Mouse (Mus musculus) right cerebral cortex, postnatal 36 days (tissue): ENCODE data around the gene Acvrl1.

ENCODE experiments used
- DNase-seq, 2 experiments: peaks; one replicate each; pipeline ENCODE4 v3.0.0; 2022; ENCODE audit warnings: low spot score in 2 of 2, mixed read lengths in 1 of 2

Gene Acvrl1

DNA sequence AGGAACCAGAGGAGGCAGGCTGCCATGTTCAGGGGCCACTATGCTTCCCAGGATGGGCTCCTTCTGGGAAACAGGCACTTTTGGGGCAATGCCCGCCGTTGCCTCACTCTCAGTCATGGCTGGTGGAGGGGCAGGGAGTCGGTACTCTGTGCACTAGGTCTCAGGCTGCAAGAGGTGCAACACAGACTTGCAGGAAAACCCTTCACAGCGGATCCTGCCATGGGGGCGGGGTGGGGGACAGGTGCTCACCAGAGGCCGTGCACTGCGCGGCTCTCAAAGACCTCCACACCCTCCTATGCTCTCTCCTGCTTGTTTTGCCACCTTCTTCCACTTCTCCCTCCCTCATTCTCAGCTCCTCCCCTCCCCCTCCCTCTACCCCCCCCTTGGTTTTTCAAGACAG, 14.3 kb downstream of the Acvrl1 start:
- DNase-seq = no peak

DNA sequence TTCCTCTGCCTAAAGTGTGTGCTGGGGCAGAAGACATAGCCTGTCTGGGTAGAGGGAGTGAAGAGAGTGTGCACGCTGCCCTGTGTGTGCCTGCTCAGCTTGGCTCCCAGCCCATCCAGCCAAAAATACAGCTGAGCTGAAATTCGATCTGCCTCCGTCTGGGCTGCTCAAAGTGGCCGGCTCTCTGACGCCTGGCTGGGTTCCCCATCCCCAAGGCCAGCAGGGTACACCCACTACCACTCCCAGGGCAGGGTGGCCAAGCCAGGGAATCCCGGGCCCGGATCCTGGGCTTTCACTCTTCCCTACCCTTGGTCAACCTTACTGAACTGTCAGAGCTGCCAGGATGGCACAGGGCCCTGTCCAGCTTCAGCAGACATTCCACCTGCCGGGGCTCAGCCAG, 15.2 kb downstream of the Acvrl1 start:
- DNase-seq = no peak

DNA sequence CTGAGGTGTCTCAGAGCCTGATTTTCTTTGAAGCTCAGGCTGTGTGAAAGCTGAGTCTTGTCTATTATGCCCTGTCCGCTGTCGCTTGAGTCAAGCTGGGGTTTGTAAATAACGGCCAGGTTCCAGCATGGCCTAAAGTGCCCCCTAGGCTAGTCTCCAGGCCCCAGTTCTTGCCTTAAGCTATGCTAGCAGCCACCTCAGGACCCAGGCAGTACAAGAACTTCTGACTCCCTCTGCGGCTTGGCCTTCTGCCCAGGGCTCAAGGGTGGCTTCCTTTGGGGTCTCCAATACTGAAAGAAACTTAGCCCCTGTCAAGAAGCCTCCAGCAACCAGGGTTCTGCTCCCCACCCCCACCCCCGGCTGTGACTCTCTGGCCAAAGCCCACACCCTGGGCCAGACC, 15.9 kb downstream of the Acvrl1 start:
- no peak for DNase-seq

DNA sequence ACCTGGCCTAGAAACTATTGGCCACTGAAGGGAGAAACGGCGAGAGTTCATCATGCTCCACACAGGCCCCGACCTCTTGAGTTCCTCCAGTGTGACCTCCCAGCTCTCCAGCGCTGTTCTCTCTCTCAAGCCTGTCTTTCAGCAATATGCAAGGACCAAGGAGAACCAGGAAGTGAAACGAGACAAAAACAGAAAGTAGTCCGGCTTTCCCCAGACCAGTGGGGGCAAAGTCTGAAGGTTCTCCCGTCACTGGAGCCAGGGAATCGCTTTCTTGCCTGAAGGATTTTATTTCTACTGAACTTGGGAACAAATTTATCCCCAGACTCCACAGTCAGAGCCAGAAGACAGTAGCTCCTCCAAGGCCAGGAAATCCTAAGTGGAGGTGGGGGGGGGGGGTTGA, 16.5 kb downstream of the Acvrl1 start:
- DNase-seq = no peak

DNA sequence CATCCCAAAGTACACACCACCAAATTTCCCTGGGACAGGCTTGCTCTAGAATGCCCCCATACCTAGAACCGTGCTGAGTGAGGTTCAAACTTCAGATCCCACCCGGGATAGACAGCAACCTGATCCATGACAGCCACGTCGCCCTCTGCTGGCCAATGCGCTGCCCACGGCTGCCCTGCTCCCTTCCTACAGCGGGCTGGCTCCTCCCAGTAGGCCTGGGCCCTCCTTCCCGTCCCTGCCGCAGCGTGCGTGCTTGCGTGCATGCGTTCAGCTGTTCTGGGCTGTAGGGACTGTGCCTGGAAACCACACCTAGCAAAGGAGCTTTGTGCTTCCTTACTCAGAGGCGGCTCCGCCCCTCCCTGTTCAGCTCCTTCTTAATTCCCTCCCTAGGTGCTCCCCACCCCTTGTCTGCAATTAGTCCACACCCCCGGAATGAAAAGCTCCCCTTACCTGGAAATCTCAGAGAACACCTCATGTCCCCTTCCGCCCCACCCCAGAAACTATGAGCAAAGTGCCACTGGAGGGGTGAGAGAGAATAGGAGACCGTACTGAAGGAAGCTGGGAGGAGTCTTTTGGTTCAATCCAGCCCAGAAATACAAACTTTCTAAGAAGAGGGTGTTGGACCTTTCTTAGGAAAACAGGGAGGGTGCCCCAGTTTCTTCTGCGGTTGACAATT, 17.2 kb downstream of the Acvrl1 start:
- DNase-seq = peak; percentile 92 to 93

DNA sequence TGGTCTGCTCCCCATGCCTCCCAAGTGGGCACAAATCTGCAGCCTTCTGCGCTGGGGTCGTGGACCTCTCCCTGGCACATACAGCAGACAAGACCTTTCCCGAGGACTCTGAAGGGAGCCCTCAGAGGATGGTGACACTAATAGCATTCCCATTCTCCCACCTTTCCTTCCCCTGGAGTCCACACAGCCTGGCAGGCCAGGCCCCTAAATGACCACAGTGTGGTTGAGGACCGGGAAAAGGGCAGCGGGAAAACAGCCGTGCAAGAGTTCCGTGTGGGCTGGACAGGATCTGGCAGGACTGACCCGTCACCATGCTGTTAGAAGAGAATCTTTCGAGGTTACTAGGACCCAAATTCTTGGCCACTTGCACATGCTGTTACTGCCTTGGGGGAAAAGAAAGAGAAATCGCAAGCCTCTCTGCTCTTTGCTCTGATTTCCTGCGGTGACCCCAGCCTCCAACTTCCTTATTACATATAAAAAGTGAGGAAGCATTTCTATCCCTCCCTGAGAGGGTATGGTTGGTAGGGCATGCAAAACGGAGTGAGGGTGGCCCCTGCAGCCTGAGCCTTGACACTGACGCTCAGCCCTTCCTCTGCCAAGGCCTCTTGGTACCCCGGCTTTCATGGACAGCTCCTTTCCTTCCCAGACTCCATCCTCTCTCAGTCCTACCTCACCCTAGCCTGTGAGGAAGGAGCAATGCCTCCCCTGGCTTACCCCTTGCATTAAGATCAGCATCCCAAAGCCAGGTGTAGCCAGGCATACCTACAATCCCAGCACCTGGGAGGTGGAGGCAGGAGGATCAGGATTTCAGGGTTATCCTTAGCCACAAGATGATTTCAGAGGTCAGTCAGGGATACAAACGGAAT, 18.0 kb downstream of the Acvrl1 start:
- DNase-seq = no peak

DNA sequence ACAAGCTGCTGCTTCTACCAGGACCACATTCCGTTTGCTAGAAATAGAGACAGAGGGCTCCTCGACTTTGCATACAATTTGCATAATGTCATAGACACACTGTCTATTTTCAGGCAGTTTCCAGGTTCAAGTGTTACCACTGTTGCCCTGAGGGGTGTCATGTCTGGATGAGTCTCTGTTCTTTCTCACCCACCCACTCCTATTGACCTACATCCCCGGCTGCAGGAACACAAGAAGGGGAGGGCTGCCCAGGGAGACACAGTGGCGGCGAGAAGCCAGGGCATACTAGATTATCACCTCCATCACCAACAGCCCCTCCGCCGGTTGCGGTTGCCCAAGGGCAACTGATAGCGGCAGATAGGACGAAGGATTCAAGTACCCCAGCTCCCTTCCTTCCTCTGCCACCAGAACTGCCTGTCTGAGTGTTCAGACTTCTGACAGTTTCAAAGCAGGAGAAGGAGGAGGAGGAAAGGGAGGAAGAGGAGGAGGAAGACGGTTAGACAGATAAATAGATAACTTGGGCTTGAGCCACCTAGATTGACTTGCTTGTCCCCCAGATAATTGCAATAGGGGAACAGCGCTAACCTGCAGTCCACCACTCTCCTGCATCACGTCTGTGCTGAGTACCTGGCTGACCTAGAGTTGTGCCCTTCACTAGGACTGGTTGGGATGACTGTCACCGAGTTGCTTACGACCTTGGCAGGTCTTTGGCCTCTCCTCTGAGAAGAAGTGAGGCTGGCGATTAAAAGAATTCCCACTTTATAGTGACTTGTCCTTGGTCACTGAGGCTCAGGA, 19.0 kb downstream of the Acvrl1 start:
- no peak for DNase-seq

DNA sequence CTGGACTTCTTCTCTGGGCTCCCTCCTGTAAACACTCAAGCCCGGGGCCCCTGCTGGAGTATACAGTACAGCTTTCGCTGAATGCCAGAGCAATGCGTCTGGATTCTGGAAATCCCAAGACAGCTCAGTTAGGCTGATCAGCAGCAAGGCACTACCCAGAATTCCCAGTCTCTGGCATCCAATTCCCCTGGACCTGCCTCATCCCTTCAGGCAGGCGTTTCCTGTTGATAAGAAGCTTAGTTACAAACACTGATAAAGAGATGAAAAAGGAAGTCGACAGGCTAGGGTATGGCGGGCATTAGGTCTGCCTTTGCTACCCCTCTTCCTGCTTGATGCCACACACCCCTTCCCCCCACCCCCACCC, 19.6 kb downstream of the Acvrl1 start:
- no peak for DNase-seq

DNA sequence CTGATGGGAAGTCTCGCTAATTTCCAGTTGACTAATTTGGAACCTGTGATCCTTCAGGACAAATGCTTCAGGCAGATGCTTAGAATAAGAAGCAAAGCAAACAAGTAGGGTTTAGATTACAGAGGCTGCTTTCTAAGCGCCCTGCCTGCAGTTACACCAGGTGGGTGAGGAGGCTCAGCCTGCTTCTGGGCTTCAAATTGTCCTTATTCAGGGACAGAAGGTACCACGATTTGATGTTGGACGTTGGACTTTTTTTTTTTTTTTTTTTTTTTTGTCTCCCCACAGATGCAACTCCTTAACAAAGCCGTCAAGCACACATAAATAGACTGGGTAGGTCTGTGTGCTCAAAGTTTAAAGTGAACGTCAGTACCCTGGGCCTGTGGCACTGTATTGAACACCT, 20.3 kb downstream of the Acvrl1 start:
- no peak for DNase-seq

DNA sequence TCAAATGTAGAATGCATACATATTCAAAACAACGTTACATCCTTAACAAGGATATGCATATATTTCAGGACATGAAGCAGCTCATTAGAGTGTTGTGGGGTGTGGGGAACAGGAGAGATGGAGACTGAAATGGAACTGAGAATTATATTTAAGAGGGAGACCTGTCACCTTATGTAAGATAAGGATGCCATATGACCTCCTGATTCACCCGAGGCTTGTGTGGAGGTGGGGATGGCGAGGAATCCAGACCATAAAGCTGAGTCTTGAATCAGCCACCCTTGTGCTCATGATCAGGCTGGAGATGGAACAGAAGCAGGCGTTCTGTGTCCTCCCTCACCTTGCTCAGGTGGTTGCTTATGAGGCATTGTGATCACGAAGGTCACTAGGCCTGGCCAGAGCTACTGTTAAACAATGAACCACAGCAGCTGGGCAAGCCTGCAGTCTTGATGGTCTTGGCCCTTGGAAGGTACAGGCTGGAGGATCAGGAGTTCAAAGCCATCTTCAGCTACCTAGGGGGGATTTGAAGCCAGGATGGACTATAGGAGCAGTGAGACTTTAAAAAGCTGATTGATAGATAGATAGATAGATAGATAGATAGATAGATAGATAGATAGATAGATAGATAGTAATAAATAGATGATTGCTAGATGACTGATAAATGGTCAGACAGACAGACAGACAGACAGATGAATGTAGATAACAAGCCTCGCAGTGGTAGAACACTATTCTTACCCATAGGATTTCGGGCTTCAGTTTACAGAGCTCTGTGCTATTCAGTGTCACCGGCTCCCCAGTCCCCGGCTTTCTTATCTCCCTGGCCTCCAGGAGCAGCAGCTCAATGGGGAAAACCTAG, 23.3 kb downstream of the Acvrl1 start:
- DNase-seq = no peak

DNA sequence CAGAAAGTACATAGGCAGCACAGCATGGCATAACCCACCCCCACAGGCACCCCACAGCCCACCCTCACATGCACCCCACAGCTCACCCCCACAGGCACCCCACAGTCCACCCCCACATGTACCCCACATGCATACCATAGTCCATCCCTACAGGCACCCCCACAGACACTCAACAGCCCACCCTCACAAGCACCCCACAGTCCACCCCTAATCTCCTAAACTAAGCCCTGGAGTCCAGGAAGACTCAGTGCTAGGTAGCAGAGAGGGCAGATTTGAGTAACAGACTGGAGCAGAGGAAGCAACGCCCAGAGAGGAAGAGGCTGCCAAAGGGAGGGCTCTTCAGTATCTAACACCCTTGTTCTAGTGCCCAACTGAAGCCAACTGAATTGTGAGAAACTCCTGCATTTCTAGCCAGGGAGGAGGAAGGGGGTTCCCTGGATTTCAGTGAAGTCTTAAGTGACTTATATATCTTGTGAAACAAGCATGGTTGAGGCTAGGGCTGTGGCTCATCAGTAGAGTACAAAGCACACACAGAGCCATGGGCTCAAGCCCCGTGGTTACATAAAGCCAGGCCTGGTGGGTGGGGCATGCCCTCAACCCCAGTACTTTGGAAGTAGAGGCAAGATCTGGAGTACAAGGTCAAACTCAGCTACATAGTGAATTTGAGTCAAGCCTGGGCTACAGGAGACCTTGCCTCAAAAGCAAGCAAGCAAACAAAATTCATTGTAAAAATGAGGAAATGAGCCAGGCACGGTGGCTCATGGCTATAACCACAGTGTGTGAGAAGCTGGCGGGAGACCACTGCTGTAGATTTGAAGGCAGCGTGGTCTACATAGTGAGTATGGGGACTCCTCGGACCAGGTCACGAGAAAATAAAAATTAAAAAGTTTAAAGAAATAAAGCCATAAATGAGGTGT, 26.6 kb downstream of the Acvrl1 start:
- no peak for DNase-seq

DNA sequence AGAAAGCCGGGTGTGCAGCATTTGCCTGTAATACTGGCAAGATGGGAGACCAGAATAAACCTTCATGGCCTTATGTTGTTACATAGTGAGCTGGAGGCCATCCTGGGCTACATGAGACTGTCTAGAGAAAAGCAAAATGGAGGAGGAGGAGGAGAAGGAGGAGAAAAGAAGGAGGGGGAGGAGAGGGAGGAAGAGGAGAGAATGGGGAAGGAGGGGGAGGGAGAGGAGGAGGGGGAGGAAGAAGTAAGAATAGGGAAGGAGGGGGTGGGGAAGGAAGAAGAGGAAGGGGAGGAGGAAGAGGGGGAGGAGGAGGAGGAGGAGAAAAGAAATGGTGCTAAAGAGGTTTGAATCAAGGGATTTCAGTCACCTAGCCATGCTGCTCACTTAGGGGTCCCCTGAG, 31.8 kb downstream of the Acvrl1 start:
- DNase-seq = no peak

DNA sequence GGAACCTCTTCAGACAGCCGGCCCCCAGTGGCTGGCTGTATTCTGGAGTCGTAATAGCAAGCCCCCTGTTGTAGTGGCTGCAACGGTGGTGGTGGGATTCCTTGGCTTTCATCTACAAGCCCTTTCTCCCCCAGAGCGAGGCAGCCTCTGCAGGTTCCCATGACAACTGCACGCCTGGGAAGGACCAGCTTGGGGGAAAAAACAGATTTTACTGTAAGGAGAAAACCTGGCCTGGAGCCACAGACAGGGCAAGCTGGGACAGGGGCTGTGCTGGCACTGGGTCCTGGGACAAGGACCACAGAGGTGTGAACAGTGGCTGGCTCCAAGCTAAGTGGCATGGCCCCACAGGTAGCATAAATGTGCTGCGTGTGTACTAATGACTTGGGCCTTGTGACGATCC, 32.3 kb downstream of the Acvrl1 start:
- no peak for DNase-seq

DNA sequence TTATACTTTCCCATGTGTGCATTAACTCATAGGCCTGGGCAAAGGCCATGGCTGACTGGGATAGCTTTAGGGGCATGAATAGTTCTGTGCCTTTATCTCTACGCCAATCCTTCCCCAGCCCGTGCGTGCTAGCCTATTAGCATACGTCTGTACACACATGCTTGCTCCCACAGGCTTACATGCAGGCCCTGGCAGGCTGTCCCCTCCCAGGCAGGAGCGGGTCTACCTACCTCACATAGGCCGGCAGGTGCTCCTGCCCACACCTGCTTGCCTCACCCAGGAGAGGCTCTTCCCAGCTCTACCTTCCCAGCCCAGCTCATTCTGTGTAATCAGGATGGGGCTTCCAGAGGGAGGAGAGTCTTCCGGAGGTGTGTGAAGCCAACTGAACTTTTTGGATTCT, 33.2 kb downstream of the Acvrl1 start:
- no peak for DNase-seq

DNA sequence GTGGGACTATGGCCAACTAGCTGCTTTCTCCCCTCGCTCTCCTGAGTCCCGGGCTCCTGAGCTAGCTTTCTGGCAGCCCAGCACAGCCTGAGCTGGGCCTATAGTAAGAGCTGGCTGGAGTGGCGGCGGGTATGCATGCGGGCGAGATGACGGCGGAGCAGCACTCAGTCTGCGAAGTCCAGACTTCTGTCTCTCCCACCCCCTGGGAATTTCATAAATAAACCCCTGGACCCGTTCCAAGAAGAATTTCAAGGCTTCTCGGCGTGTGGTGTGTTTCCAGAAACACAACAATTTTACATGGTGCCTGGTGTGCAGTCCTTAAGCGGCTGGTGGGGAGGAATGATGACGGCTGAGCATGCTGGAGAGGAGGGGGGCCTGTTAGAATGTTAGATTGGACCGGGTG, 34.7 kb downstream of the Acvrl1 start:
- no peak for DNase-seq

DNA sequence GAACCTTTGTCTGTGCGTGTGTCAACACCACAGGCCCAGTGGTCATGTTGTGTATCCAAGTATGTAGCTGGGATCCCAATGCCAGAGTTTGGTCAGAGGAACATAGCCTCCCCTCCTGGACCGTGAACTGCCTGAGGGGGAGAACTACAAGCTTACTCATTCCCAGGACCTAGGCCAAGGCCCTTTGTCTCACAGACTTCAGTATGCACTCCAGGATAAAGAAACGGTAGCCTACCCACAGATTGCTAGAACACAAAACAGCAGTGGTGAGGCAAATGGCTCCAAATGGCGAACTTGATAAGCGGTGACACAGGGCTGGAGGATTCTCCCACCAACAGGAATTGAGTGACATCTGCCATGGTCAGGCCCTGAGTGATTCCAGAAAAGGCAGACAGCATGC, 35.5 kb downstream of the Acvrl1 start:
- DNase-seq = no peak

DNA sequence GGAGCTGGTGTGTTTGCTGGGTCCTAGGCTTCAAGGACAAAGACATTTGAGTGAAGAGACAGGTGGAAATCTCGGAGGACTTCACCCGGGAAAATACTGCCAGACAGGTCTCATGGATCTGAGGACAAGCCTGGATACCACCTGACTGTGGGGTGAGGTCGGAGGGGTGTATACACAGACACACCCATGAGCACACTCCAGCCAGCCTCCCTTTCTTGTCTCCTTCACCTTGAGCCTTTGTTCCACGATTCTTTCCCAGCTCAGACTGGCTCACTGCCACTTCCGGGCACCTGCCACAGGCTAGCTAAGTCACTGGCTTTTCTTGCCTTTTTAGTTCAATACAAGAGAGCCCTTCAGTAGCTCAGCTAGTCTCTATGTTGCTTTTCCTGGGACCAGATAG, 36.0 kb downstream of the Acvrl1 start:
- DNase-seq = no peak

DNA sequence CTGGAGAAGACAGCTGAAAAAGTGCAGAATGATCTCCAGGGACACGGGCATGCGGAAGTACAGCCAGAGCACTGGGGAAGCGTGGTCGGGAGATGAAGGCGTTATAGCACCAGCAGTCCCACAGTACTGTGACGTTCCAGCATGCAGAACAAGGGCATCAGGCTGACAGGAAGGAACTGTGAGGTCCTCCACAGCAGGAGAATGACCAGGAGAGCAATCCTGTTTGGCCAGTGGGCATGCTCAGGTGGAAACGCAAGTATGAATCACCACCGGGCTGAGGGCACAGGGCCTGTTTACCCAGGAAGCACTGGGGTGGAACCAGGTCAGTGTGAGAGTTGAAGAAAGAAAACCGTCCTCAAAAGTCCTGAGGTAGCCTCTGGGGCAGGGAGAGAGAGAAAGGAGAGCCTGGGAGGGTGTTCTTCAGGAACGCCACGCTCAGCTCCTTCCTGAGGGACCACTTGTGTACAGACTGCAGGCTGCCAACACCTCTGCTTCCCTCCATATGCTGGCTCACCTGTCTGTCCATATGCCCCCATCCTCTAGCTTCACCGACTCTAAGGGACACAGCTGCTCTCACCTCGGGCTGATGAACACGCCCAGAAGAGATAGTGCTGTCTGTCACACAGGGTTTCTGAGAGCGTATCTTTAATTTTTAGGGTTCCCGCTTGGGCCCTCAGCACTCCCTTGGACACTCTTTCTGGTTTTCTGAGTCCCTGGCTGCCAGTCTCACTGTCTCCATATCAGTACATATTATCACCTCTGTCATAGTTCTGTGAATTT, 37.5 kb downstream of the Acvrl1 start:
- DNase-seq = no peak

DNA sequence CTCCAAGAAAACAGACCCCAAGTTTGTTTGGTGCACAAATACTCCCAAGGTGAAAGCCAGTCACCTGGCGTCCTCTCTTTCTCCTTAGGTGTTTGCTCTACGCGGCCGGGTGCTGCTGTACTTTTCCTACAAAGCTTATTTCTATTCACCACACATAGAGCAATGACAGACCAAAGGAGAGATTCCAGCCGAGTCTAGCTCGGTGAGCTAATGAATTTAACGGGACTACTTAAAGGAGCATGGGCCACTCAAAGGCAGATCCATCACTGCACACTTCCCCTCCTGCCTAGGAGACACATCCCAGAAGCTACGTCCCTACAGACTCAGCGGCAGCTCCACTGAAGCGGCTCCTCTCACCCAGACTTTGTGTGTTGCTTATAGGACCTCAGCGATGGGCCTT, 39.2 kb downstream of the Acvrl1 start:
- DNase-seq = no peak

DNA sequence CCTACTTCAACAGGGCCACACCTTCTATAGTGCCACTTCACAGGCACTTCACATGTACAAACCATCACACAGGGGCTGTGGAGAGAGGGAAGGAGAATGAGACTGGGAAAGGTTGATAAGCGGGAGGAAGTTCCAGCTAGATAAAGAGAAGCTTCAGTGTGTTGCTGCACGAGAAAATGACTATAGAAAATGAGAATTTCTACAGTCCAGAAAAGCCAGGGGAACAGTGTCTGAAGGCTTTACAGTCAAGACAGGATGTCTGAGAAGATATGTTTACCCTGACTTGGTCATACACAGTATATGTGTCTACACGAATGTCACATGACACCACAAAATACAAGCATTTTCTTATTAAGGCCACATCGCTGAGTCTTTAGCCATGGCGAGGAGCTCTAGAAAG, 41.6 kb downstream of the Acvrl1 start:
- no peak for DNase-seq
